9 mouse cellular contexts compared by ENCODE assay signal in genomic region chr1:106818323-106818722, GRCm38 (mm10). TPM values are rescaled to one million over a fixed set of nuclear protein-coding genes. Genes with fewer than 3 reads are reported as not detected.
DNase-seq lines count a peak whose midpoint lies in the region; ATAC-seq and TF ChIP-seq lines count a peak whose summit lies in the region.
"Had no signal": no experiment of that assay in that cellular context is flagged by ENCODE, and none has a peak within 500 bp of the region (broad histone marks: within the 10 kb centered on the region; RNA-seq: fewer than 3 reads in every experiment).

No protein-coding gene starts in this region.

- no peak overlapping the region for H3K4me2 ChIP-seq in embryonic facial prominence, embryonic 14.5 days (ENCODE audit: low read depth, low read length)
- H3K4me2 ChIP-seq in forebrain, embryonic 15.5 days (replicated peaks): no peak overlapping the region

- H3K9me3 ChIP-seq in embryonic facial prominence, embryonic 14.5 days (ENCODE audit: control insufficient read depth, low read length): no peaks in the 10 kb centered on the region
- no peaks in the 10 kb centered on the region for H3K9me3 ChIP-seq in forebrain, embryonic 15.5 days

- TF ChIP-seq CTCF in thymus, adult 2 months (IDR thresholded peaks at IDR 0.05; ENCODE audit: borderline replicate concordance, control insufficient read depth, extremely low read depth, insufficient read depth, low read length, poor library complexity): no peak

- H3K36me3 ChIP-seq in embryonic facial prominence, embryonic 14.5 days (ENCODE audit: control insufficient read depth, insufficient read depth, low read length): no peaks in the 10 kb centered on the region
- no peaks in the 10 kb centered on the region for H3K36me3 ChIP-seq in forebrain, embryonic 15.5 days
- H3K36me3 ChIP-seq in thymus, adult 2 months (ENCODE audit: control insufficient read depth, insufficient read depth, low read length): no peaks in the 10 kb centered on the region

- no peak overlapping the region for H3K27ac ChIP-seq in embryonic facial prominence, embryonic 14.5 days (replicated peaks; ENCODE audit: low read depth, low read length)
- no peak overlapping the region for H3K27ac ChIP-seq in forebrain, embryonic 15.5 days (replicated peaks)
- no peak overlapping the region for H3K27ac ChIP-seq in thymus, adult 2 months (ENCODE audit: control insufficient read depth, insufficient read depth, low read length)

- TF ChIP-seq POLR2A in thymus, adult 2 months (IDR thresholded peaks at IDR 0.05; ENCODE audit: control insufficient read depth, extremely low read depth, insufficient read depth, low read length, poor library complexity): no peak

- intact Hi-C loops in heart, postnatal 25 days (cut with DNase I): loop anchor here (5.0 to 10.0 kb wide), 3 partner anchors 81 to 306 kb away; no protein-coding TSS in a partner anchor

- H3K27me3 ChIP-seq in embryonic facial prominence, embryonic 14.5 days (replicated peaks; ENCODE audit: control insufficient read depth, insufficient read depth, low read length): no peaks in the 10 kb centered on the region
- H3K27me3 ChIP-seq in forebrain, embryonic 15.5 days: no peaks in the 10 kb centered on the region
- H3K27me3 ChIP-seq in thymus, adult 2 months (ENCODE audit: control insufficient read depth, insufficient read depth, low read length): no peaks in the 10 kb centered on the region

- H3K4me1 ChIP-seq in embryonic facial prominence, embryonic 14.5 days (ENCODE audit: control insufficient read depth, insufficient read depth, low read length): no peaks in the 10 kb centered on the region
- H3K4me1 ChIP-seq in forebrain, embryonic 15.5 days: 0 out of 2 replicates have a peak, but pooled peaks cover 4% of the 10 kb centered on the region
- no peaks in the 10 kb centered on the region for H3K4me1 ChIP-seq in thymus, adult 2 months (replicated peaks; ENCODE audit: control insufficient read depth, insufficient read depth, low read length)

- WGBS in embryonic facial prominence, embryonic 14.5 days: 17% methylated on average over 4 of the region's 4 CpGs
- 25% methylated on average over 4 of the region's 4 CpGs for WGBS in forebrain, embryonic 15.5 days
- 10% methylated on average over 4 of the region's 4 CpGs for WGBS in thymus, adult 2 months

- no peak overlapping the region for H3K4me3 ChIP-seq in embryonic facial prominence, embryonic 14.5 days (ENCODE audit: low read depth, low read length)
- H3K4me3 ChIP-seq in forebrain, embryonic 15.5 days: no peak overlapping the region
- no peak overlapping the region for H3K4me3 ChIP-seq in thymus, adult 2 months (ENCODE audit: control insufficient read depth, insufficient read depth, low read length)

- peak; percentile 13 for DNase-seq in heart, adult 8-10 months (ENCODE audit: low spot score)
- no peak for DNase-seq in heart, postnatal 25 days (ENCODE audit: low spot score)
- peak; percentile 41 for DNase-seq in thymus, postnatal 0 days (ENCODE audit: low spot score)
- DNase-seq in thymus, postnatal 25 days: no peak
- DNase-seq in embryonic facial prominence, embryonic 14.5 days (ENCODE audit: low spot score): peak; percentile 60
- DNase-seq in telencephalon, adult 2 months (ENCODE audit: low read depth, low spot score): peak; percentile 36
- DNase-seq in thymus, adult 2 months: no peak
- DNase-seq: adrenal gland, adult 2 months had no signal

- ATAC-seq in embryonic facial prominence, embryonic 14.5 days (ENCODE audit: low read depth): no peak
- no peak; the same call in 1 of the 2 replicates for ATAC-seq in forebrain, embryonic 15.5 days (replicated peaks)

- no peak overlapping the region for H3K9ac ChIP-seq in embryonic facial prominence, embryonic 14.5 days (ENCODE audit: low read depth, low read length)
- H3K9ac ChIP-seq in forebrain, embryonic 15.5 days (replicated peaks): no peak overlapping the region

RNA-seq across cellular contexts. Expression of gene Vps4b, which starts 21.8 kb away (rescaled TPM):
- total RNA-seq in heart, adult 8-10 months (2022): 10 to 100 TPM; 25.6 to 34.9 (median 29.4) TPM
- total RNA-seq in heart, postnatal 25 days (2021): 10 to 100 TPM; 27.6 to 31.6 TPM
- 82.5 and 88.7 TPM in 2 replicates for polyA plus RNA-seq in thymus, postnatal 0 days (2015; fragmentation: Nextera tagmentation; extraction: Ambion mirVana)
- polyA plus RNA-seq in embryonic facial prominence, embryonic 14.5 days (2014; fragmentation: Nextera tagmentation; extraction: Ambion mirVana): 54.9 and 64.5 TPM in 2 replicates
- polyA plus RNA-seq in forebrain, embryonic 15.5 days (2015; fragmentation: Nextera tagmentation; extraction: Ambion mirVana): 44.8 and 49.0 TPM in 2 replicates
- polyA plus RNA-seq in thymus, adult 2 months (2012; rRNA removed): 19.8 and 21.4 TPM in 2 replicates

RNA-seq across cellular contexts. Expression of gene Serpinb5, which starts 42.6 kb away (rescaled TPM):
- under 1 TPM in 1 of 4 experiments, not detected in 3; 0.28 TPM for total RNA-seq in heart, adult 8-10 months (2022)
- not detected for total RNA-seq in heart, postnatal 25 days (2021)
- 5.6 and 8.3 TPM in 2 replicates for polyA plus RNA-seq in thymus, postnatal 0 days (2015; fragmentation: Nextera tagmentation; extraction: Ambion mirVana)
- 21.5 and 33.9 TPM in 2 replicates for polyA plus RNA-seq in embryonic facial prominence, embryonic 14.5 days (2014; fragmentation: Nextera tagmentation; extraction: Ambion mirVana)
- polyA plus RNA-seq in forebrain, embryonic 15.5 days (2015; fragmentation: Nextera tagmentation; extraction: Ambion mirVana): not detected in 2 replicates
- 1.0 and 1.3 TPM in 2 replicates for polyA plus RNA-seq in thymus, adult 2 months (2012; rRNA removed)
- total RNA-seq: adrenal gland, adult 2 months had no signal
- polyA plus RNA-seq: adrenal gland, adult 2 months had no signal

RNA-seq across cellular contexts. Expression of gene Kdsr, which starts 58.8 kb away (rescaled TPM):
- total RNA-seq in heart, adult 8-10 months (2022): 1 to 10 TPM; 4.3 to 7.5 (median 5.0) TPM
- total RNA-seq in heart, postnatal 25 days (2021): 1 to 10 TPM; 6.1 to 6.9 TPM
- polyA plus RNA-seq in thymus, postnatal 0 days (2015; fragmentation: Nextera tagmentation; extraction: Ambion mirVana): 11.7 and 13.5 TPM in 2 replicates
- 13.4 and 15.6 TPM in 2 replicates for polyA plus RNA-seq in embryonic facial prominence, embryonic 14.5 days (2014; fragmentation: Nextera tagmentation; extraction: Ambion mirVana)
- polyA plus RNA-seq in forebrain, embryonic 15.5 days (2015; fragmentation: Nextera tagmentation; extraction: Ambion mirVana): 13.0 and 14.4 TPM in 2 replicates
- polyA plus RNA-seq in thymus, adult 2 months (2012; rRNA removed): 12.3 and 17.1 TPM in 2 replicates

Comparison
In these comparisons a context has a peak if more than half of its experiments do, and no peak if none do; other contexts are left out.
1. DNase-seq: peak in heart, adult 8-10 months (single experiment), thymus, postnatal 0 days (single experiment), embryonic facial prominence, embryonic 14.5 days (single experiment) and telencephalon, adult 2 months (single experiment); none in heart, postnatal 25 days (single experiment), thymus, postnatal 25 days (single experiment) and thymus, adult 2 months (single experiment).